Mouse (Mus musculus) midbrain, embryonic 12.5 days (tissue): ENCODE data around the gene Klf3. TPM values are rescaled to one million over a fixed set of nuclear protein-coding genes. Genes with fewer than 3 reads are reported as not detected.

Experiments used
- ATAC-seq: fragments of 200-750 bp; cut with Nextera tagmentation; 2 replicates; pipeline ENCODE4 v1.8.0; 2017; ENCODE audit warnings: low read depth, moderate TSS enrichment, moderate library complexity; ENCODE audit not compliant: low FRiP score
- H3K27ac ChIP-seq: fragments of 300-500 bp; sonication (generic); replicated peaks from 2 replicates; pipeline ENCODE4 v1.5.1; 2016; ENCODE audit warnings: mild to moderate bottlenecking
- H3K27me3 ChIP-seq: fragments of 300-500 bp; sonication (generic); 2 replicates; pipeline ENCODE4 v1.6.1; 2016; ENCODE audit warnings: mild to moderate bottlenecking
- H3K36me3 ChIP-seq: fragments of 300-500 bp; sonication (generic); 2 replicates; pipeline ENCODE4 v1.6.1; 2016
- H3K4me1 ChIP-seq: fragments of 300-500 bp; sonication (generic); 2 replicates; pipeline ENCODE4 v1.6.1; 2016
- H3K4me2 ChIP-seq: fragments of 300-500 bp; sonication (generic); replicated peaks from 2 replicates; pipeline ENCODE4 v1.6.1; 2016; ENCODE audit warnings: mild to moderate bottlenecking, moderate library complexity
- H3K4me3 ChIP-seq: fragments of 300-500 bp; sonication (generic); 2 replicates; pipeline ENCODE4 v1.5.1; 2016; ENCODE audit warnings: mild to moderate bottlenecking
- H3K9ac ChIP-seq: fragments of 300-500 bp; sonication (generic); replicated peaks from 2 replicates; pipeline ENCODE4 v1.6.1; 2016; ENCODE audit warnings: mild to moderate bottlenecking, moderate library complexity
- H3K9me3 ChIP-seq: fragments of 300-500 bp; sonication (generic); 2 replicates; pipeline ENCODE4 v1.6.1; 2016; ENCODE audit warnings: mild to moderate bottlenecking
- WGBS: fragments of 180-500 bp; shearing (Covaris S2); methylation state at CpG from one replicate; pipeline ENCODE4 v1.1.7; 2016; 5-methylcytosine and 5-hydroxymethylcytosine counted together
- polyA plus RNA-seq: library from polyadenylated mRNA; unstranded; fragments of >200 nt; fragmentation: Nextera tagmentation; extraction: Ambion mirVana; gene quantifications from 2 replicates; pipeline ENCODE4 v1.2.1, GENCODE M21; 2016

Klf3 gene
- 37.4 and 39.9 TPM in 2 replicates for polyA plus RNA-seq

GRCm38 (mm10) chr5:64802795-64803719 lies at the start of gene Klf3:
TSS of gene Klf3 (plus strand) at chr5:64803388.
- WGBS: under 1% methylated on average over 90 of the region's 116 CpGs
- peak; percentile 93 for ATAC-seq
- H3K9me3 ChIP-seq: no peaks in the 10 kb centered on the region

GRCm38 (mm10) chr5:64762295-64762694 lies 40.9 kb upstream of the Klf3 start:
- Histone ChIP-seq H3K9me3 (no peaks in the 10 kb centered on the region), H3K9ac (no peak overlapping the region), H3K27ac (no peak overlapping the region), H3K4me2 (no peak overlapping the region), H3K27me3 (no peaks in the 10 kb centered on the region), H3K4me1 (no peaks in the 10 kb centered on the region), H3K36me3 (no peaks in the 10 kb centered on the region), H3K4me3 (no peak overlapping the region)
- WGBS: 89% methylated on average over 4 of the region's 4 CpGs
- no peak for ATAC-seq

More at GRCm38 (mm10) chr5:64802795-64803719, at the start of gene Klf3:
- peak within 1 kb of the TSS; percentile 98 for H3K27ac ChIP-seq
- H3K4me3 ChIP-seq: peak within 1 kb of the TSS; percentile 71
- H3K4me2 ChIP-seq: peak within 1 kb of the TSS; percentile 67
- peak within 1 kb of the TSS; percentile 95 for H3K9ac ChIP-seq
- no peaks in the 10 kb centered on the region for H3K27me3 ChIP-seq
- 0 out of 2 replicates have a peak, but pooled peaks cover 4% of the 10 kb centered on the region for H3K36me3 ChIP-seq
- H3K4me1 ChIP-seq: peaks cover 31% of the 10 kb centered on the region

- no peaks in the 10 kb centered on the region for H3K4me1 ChIP-seq
- H3K4me2 ChIP-seq: no peak overlapping the region
- H3K27ac ChIP-seq: no peak overlapping the region
- no peaks in the 10 kb centered on the region for H3K36me3 ChIP-seq
- no peak overlapping the region for H3K4me3 ChIP-seq
- no peaks in the 10 kb centered on the region for H3K9me3 ChIP-seq
- no peak overlapping the region for H3K9ac ChIP-seq
- H3K27me3 ChIP-seq: no peaks in the 10 kb centered on the region
- ATAC-seq: no peak
Measured at GRCm38 (mm10) chr5:64764452-64764851, 38.7 kb upstream of the Klf3 start.

- Histone ChIP-seq H3K36me3 (no peaks in the 10 kb centered on the region), H3K27ac (no peak overlapping the region), H3K27me3 (no peaks in the 10 kb centered on the region), H3K9me3 (no peaks in the 10 kb centered on the region), H3K9ac (no peak overlapping the region), H3K4me3 (no peak overlapping the region), H3K4me2 (no peak overlapping the region), H3K4me1 (no peaks in the 10 kb centered on the region)
- 100% methylated on average over 1 of the region's 1 CpGs for WGBS
- ATAC-seq: no peak
Measured at GRCm38 (mm10) chr5:64765765-64766164, 37.4 kb upstream of the Klf3 start.

GRCm38 (mm10) chr5:64766626-64767025 lies 36.6 kb upstream of the Klf3 start:
- H3K36me3 ChIP-seq: no peaks in the 10 kb centered on the region
- no peaks in the 10 kb centered on the region for H3K4me1 ChIP-seq
- H3K27ac ChIP-seq: no peak overlapping the region
- H3K9ac ChIP-seq: no peak overlapping the region
- WGBS: 93% methylated on average over 2 of the region's 2 CpGs
- no peak overlapping the region for H3K4me2 ChIP-seq
- ATAC-seq: no peak
- no peak overlapping the region for H3K4me3 ChIP-seq
- H3K9me3 ChIP-seq: no peaks in the 10 kb centered on the region
- H3K27me3 ChIP-seq: no peaks in the 10 kb centered on the region

GRCm38 (mm10) chr5:64771619-64772018 lies 31.6 kb upstream of the Klf3 start:
- no peak overlapping the region for H3K27ac ChIP-seq
- ATAC-seq: no peak
- H3K4me1 ChIP-seq: no peaks in the 10 kb centered on the region
- H3K9me3 ChIP-seq: no peaks in the 10 kb centered on the region
- WGBS: 95% methylated on average over 2 of the region's 2 CpGs
- no peak overlapping the region for H3K9ac ChIP-seq
- H3K4me3 ChIP-seq: no peak overlapping the region
- H3K4me2 ChIP-seq: no peak overlapping the region
- H3K36me3 ChIP-seq: no peaks in the 10 kb centered on the region
- H3K27me3 ChIP-seq: no peaks in the 10 kb centered on the region

- H3K9ac ChIP-seq: no peak overlapping the region
- no peak overlapping the region for H3K4me3 ChIP-seq
- no peaks in the 10 kb centered on the region for H3K4me1 ChIP-seq
- H3K4me2 ChIP-seq: no peak overlapping the region
- no peaks in the 10 kb centered on the region for H3K36me3 ChIP-seq
- H3K9me3 ChIP-seq: no peaks in the 10 kb centered on the region
- no peaks in the 10 kb centered on the region for H3K27me3 ChIP-seq
- 90% methylated on average over 5 of the region's 5 CpGs for WGBS
- ATAC-seq: no peak
- no peak overlapping the region for H3K27ac ChIP-seq
Measured at GRCm38 (mm10) chr5:64778211-64778610, 25.0 kb upstream of the Klf3 start.

- ATAC-seq: no peak
- H3K9me3 ChIP-seq: no peaks in the 10 kb centered on the region
- H3K36me3 ChIP-seq: no peaks in the 10 kb centered on the region
- 79% methylated on average over 2 of the region's 2 CpGs for WGBS
- H3K27me3 ChIP-seq: no peaks in the 10 kb centered on the region
- no peaks in the 10 kb centered on the region for H3K4me1 ChIP-seq
- no peak overlapping the region for H3K4me3 ChIP-seq
- no peak overlapping the region for H3K9ac ChIP-seq
- H3K27ac ChIP-seq: no peak overlapping the region
- no peak overlapping the region for H3K4me2 ChIP-seq
Measured at GRCm38 (mm10) chr5:64779285-64779684, 23.9 kb upstream of the Klf3 start.

- Histone ChIP-seq H3K27ac (no peak overlapping the region), H3K9ac (no peak overlapping the region), H3K4me3 (no peak overlapping the region), H3K4me1 (no peaks in the 10 kb centered on the region), H3K36me3 (no peaks in the 10 kb centered on the region), H3K4me2 (no peak overlapping the region), H3K27me3 (no peaks in the 10 kb centered on the region), H3K9me3 (no peaks in the 10 kb centered on the region)
- WGBS: 82% methylated on average over 7 of the region's 7 CpGs
- ATAC-seq: no peak
Measured at GRCm38 (mm10) chr5:64780778-64781177, 22.4 kb upstream of the Klf3 start.

- Histone ChIP-seq H3K4me2 (no peak overlapping the region), H3K4me3 (no peak overlapping the region), H3K9me3 (no peaks in the 10 kb centered on the region; the same call in 1 of the 2 replicates), H3K27ac (no peak overlapping the region), H3K9ac (no peak overlapping the region), H3K27me3 (no peaks in the 10 kb centered on the region), H3K4me1 (no peaks in the 10 kb centered on the region), H3K36me3 (no peaks in the 10 kb centered on the region)
- ATAC-seq: no peak
- WGBS: 96% methylated on average over 1 of the region's 1 CpGs
Measured at GRCm38 (mm10) chr5:64788175-64788574, 15.0 kb upstream of the Klf3 start.

GRCm38 (mm10) chr5:64798209-64798608 lies 5.0 kb upstream of the Klf3 start:
- 0 out of 2 replicates have a peak, but pooled peaks cover 4% of the 10 kb centered on the region for H3K36me3 ChIP-seq
- H3K4me1 ChIP-seq: 0 out of 2 replicates have a peak, but pooled peaks cover 7% of the 10 kb centered on the region
- H3K9ac ChIP-seq: no peak overlapping the region
- H3K4me3 ChIP-seq: no peak overlapping the region
- H3K27me3 ChIP-seq: no peaks in the 10 kb centered on the region
- no peak overlapping the region for H3K27ac ChIP-seq
- H3K9me3 ChIP-seq: 0 out of 2 replicates have a peak, but pooled peaks cover 7% of the 10 kb centered on the region
- WGBS: 72% methylated on average over 4 of the region's 4 CpGs
- ATAC-seq: no peak
- no peak overlapping the region for H3K4me2 ChIP-seq

GRCm38 (mm10) chr5:64801545-64801944 lies 1.6 kb upstream of the Klf3 start:
- no peaks in the 10 kb centered on the region for H3K27me3 ChIP-seq
- no peak overlapping the region for H3K4me3 ChIP-seq
- no peak overlapping the region for H3K27ac ChIP-seq
- no peaks in the 10 kb centered on the region for H3K9me3 ChIP-seq
- peaks cover 23% of the 10 kb centered on the region for H3K4me1 ChIP-seq
- no peak overlapping the region for H3K4me2 ChIP-seq
- H3K9ac ChIP-seq: no peak overlapping the region
- no peak for ATAC-seq
- WGBS: 79% methylated on average over 2 of the region's 2 CpGs
- H3K36me3 ChIP-seq: 0 out of 2 replicates have a peak, but pooled peaks cover 4% of the 10 kb centered on the region
